Mouse (Mus musculus) thymus, adult 2 months (tissue): ENCODE measurements at regions not wholly inside any gene's neighbourhood (a gene's known extent, or its start where the extent isn't known, plus 50 kb on each side); places are given as distances from the start of the nearest gene placed in this dataset.

Experiments
- DNase-seq: peaks from one replicate; pipeline ENCODE4 v3.0.0; 2021
- H3K27ac ChIP-seq: fragments of 200-500 bp; 2 replicates; pipeline ENCODE4 v1.5.1; 2012; ENCODE audit warnings: low read length, control low read depth; ENCODE audit not compliant: control insufficient read depth, insufficient read depth
- H3K27me3 ChIP-seq: fragments of 200-500 bp; 2 replicates; pipeline ENCODE4 v1.6.1; 2012; ENCODE audit warnings: mild to moderate bottlenecking, low read length, moderate library complexity, mixed read lengths; ENCODE audit not compliant: control insufficient read depth, insufficient read depth
- H3K36me3 ChIP-seq: fragments of 200-500 bp; 2 replicates; pipeline ENCODE4 v1.6.1; 2012; ENCODE audit warnings: mild to moderate bottlenecking, low read length, moderate library complexity; ENCODE audit not compliant: control insufficient read depth, insufficient read depth
- H3K4me1 ChIP-seq: fragments of 200-500 bp; replicated peaks from 2 replicates; pipeline ENCODE4 v1.6.1; 2012; ENCODE audit warnings: low read length; ENCODE audit not compliant: control insufficient read depth, insufficient read depth
- H3K4me3 ChIP-seq: fragments of 200-500 bp; 2 replicates; pipeline ENCODE4 v1.5.1; 2012; ENCODE audit warnings: mild to moderate bottlenecking, low read length, control low read depth, moderate library complexity; ENCODE audit not compliant: control insufficient read depth, insufficient read depth
- CTCF ChIP-seq: fragments of 200-500 bp; IDR thresholded peaks from 2 replicates; pipeline ENCODE4 v1.5.1; 2012; ENCODE audit warnings: mild to moderate bottlenecking, control low read depth, low read length, moderate library complexity, borderline replicate concordance; ENCODE audit not compliant: control insufficient read depth, poor library complexity, insufficient read depth; ENCODE audit errors: extremely low read depth
- POLR2A ChIP-seq: fragments of 200-500 bp; IDR thresholded peaks from 2 replicates; pipeline ENCODE4 v1.6.1; 2012; ENCODE audit warnings: mild to moderate bottlenecking, low read length, control low read depth, moderate library complexity; ENCODE audit not compliant: control insufficient read depth, poor library complexity, insufficient read depth; ENCODE audit errors: extremely low read depth
- WGBS: fragments of 180-500 bp; shearing (Covaris S2); methylation state at CpG from one replicate; pipeline ENCODE4 v1.1.7; 2018; 5-methylcytosine and 5-hydroxymethylcytosine counted together

DNA sequence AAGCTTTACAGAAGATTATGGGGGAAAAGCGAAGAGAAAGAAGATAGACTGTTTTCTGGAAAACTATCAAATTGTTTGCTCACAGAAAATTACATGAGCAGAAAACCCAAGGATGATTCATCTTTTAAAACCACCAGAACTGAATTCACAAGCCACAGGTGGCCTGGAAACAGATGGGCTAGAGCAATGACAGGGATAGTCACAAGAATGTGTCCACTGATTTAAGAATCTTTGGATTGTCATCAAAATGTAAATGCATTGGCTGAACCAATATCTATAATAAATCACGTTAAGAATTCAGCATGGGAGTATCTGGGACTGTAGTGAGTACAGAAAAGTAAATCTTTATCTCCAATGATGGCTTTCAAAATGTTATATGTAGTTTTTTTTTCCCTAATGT is 602.2 kb downstream of the Ets1 start:
- no peak overlapping the region for H3K27ac ChIP-seq
- no peaks in the 10 kb centered on the region for H3K27me3 ChIP-seq
- no peaks in the 10 kb centered on the region for H3K4me1 ChIP-seq
- TF ChIP-seq POLR2A = no peak
- no peak for TF ChIP-seq CTCF
- H3K36me3 ChIP-seq = no peaks in the 10 kb centered on the region
- 89% methylated on average over 2 of the region's 2 CpGs for WGBS
- no peak overlapping the region for H3K4me3 ChIP-seq
- DNase-seq = no peak

DNA sequence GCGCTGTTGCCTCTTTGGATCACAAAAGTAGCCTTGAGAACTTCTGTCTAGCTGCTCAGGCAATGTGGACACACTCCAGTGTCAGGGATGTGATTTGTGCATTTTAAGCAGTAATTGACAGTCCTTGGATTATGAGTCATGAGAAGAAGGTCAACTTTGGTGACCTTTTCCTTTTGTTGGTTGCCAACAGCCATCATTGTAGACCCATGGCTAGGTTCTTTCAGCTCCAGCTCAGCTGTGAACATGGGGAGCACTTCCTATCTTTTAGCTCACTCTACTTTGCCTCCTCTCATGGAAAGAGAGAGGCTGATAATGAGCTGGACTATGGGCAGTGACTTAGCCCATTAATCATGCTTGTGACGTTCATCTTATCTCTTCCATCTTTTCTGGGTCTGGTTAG is 602.8 kb downstream of the Ets1 start:
- H3K4me1 ChIP-seq = no peaks in the 10 kb centered on the region
- no peak for DNase-seq
- WGBS = 71% methylated on average over 2 of the region's 2 CpGs
- H3K27ac ChIP-seq = no peak overlapping the region
- TF ChIP-seq CTCF (no peak), POLR2A (no peak)
- H3K36me3 ChIP-seq = no peaks in the 10 kb centered on the region
- no peak overlapping the region for H3K4me3 ChIP-seq
- H3K27me3 ChIP-seq = no peaks in the 10 kb centered on the region

DNA sequence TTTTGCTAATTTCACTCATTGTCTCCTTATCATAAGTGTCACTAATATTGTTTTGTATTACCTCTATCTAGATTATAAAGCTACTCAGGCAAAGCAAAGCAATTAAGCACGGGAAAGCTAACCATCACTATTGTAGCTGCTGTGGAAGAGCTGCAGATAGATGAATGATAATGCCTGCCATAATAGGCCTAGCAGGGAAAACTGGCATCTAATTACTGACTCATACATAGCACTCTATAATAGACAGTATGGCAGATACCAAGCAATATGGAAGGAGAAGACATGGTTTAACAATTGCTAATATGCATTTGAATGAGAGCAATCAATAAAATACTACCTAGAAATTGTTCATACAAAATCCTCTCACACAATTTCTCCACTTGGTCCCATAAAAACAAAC is 604.5 kb downstream of the Ets1 start:
- Histone ChIP-seq H3K27me3 (no peaks in the 10 kb centered on the region), H3K4me3 (no peak overlapping the region), H3K36me3 (no peaks in the 10 kb centered on the region), H3K27ac (no peak overlapping the region), H3K4me1 (no peaks in the 10 kb centered on the region)
- DNase-seq = no peak
- TF ChIP-seq POLR2A (no peak), CTCF (no peak)
- WGBS = 78% methylated on average over 1 of the region's 1 CpGs

DNA sequence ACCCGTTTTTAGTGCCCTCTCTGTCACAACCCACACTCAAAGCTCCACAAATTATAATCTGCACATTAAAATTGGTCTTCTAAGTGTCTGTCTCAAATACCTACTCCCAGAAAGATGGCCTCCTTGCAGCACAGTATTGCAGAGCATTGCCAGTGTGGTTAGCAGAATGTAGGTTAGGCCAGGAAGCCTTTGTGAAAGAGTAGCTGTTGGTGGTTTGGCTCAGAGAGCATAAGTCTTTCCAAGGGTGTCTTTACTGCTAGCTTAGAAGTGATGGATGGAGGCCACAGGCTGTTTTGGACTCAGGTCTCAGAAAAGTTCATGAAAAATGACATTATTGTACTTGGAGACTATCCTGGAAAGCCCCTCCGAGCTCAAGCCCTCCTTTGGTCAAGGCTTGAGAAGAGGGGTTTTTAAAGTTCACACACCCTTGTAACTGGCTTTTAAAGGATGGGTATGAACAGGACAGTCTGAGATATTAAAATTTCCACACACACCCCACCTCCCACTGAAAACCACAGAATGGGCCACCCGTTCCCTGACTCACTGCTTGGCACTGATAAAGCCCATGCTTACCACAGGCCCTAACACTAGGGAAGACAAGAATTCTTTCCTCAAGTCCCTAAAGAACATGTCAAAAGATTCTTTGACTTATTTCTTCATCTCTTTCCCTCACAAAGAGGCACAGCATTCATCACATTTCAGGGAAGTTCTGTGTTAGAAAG is 605.1 kb downstream of the Ets1 start:
- Histone ChIP-seq H3K4me1 (no peaks in the 10 kb centered on the region), H3K27ac (no peak overlapping the region), H3K36me3 (no peaks in the 10 kb centered on the region), H3K27me3 (no peaks in the 10 kb centered on the region), H3K4me3 (no peak overlapping the region)
- TF ChIP-seq CTCF (no peak), POLR2A (no peak)
- 83% methylated on average over 3 of the region's 3 CpGs for WGBS
- DNase-seq = no peak

DNA sequence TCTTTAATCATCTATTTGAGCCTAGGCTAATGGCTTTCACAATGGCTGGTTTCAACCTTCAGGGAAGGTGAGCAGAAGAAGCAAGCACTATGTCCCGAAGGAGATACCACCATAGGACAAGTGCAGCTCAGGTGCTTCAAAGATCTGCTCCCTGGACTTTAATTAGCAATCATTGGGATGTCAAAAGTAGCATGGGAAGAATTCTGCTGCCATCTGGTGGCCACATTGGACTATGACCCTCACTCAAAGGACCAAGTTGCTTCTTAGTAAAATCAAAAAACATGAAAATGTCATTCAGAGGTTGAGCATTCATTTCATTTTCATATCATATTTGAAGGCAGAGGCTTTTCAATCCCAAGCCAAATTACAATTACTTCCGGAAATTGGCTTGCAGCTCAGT is 610.9 kb downstream of the Ets1 start:
- no peak overlapping the region for H3K27ac ChIP-seq
- TF ChIP-seq POLR2A = no peak
- no peak for TF ChIP-seq CTCF
- peak; percentile 21 for DNase-seq
- no peak overlapping the region for H3K4me3 ChIP-seq
- no peaks in the 10 kb centered on the region for H3K27me3 ChIP-seq
- no peaks in the 10 kb centered on the region for H3K4me1 ChIP-seq
- WGBS = 42% methylated on average over 2 of the region's 2 CpGs
- no peaks in the 10 kb centered on the region for H3K36me3 ChIP-seq

DNA sequence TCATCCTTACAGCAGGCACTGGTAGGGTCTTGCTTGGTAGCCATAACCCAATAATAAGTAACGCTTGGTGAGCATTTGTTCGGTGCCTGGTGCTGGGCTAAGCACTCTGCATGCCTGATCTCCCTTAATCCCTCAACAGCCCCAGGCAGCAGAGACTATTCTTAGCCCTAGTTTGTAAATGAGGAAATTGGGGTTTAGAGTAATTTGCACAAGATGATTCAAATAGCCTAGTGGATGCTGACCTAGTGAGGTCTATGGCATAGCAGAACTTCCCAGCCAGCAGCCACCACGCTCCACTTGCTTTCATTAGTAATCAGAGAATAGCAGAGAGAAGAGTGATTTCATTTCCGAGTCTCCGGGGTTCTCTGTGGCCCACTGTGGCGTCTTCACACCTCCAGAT is 622.2 kb downstream of the Ets1 start:
- no peak for TF ChIP-seq CTCF
- no peak for TF ChIP-seq POLR2A
- no peak for DNase-seq

DNA sequence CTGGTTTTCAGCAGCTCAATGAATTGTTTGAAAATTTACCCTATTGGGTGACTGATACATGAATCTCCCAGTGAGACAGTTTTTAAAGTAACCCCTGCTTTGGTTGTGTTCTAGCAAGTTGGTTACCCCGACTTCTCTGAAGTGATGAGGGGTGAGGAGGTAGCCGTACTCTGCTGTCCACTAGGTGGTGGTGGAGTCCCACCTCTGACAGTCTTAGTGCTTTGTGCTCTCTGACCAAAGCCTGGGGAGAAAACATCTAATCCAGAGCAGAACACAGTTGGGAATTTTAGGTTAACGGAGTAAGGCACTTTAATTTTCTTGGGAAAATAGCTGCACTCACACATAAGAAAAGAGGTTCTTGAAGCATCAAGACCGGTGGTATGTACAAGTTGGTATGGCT is 624.1 kb downstream of the Ets1 start:
- no peak overlapping the region for H3K27ac ChIP-seq
- H3K4me1 ChIP-seq = no peaks in the 10 kb centered on the region
- peak; percentile 2 for DNase-seq
- TF ChIP-seq CTCF (no peak), POLR2A (no peak)
- H3K36me3 ChIP-seq = no peaks in the 10 kb centered on the region
- H3K4me3 ChIP-seq = no peak overlapping the region
- no peaks in the 10 kb centered on the region for H3K27me3 ChIP-seq
- WGBS = 38% methylated on average over 4 of the region's 4 CpGs

More for the DNA sequence above, 622.2 kb downstream of the Ets1 start:
- Histone ChIP-seq H3K36me3 (no peaks in the 10 kb centered on the region), H3K27me3 (no peaks in the 10 kb centered on the region), H3K4me3 (no peak overlapping the region), H3K27ac (no peak overlapping the region), H3K4me1 (no peaks in the 10 kb centered on the region)
- 77% methylated on average over 6 of the region's 6 CpGs for WGBS
